Comparison of ENCODE assay signal across 11 mouse cellular contexts in the genomic region with DNA sequence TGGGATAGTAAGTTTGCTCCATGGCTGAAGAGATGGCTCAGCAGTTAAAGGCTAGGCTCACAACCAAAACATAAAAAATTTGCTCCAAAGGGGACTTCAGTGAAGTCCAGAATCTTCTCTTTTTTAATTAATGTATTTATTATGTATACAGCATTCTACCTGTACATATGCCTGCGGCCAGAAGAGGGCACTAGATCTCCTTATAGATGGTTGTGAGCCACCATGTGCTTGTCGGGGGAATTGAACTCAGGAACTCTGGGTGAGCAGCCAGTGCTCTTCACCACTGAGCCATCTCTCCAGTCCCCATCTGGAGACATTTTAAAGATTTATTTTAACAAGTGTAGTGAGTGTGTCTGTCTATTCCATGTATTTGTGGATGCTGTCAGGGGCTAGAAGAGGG. TPM values are rescaled to one million over a fixed set of nuclear protein-coding genes. Genes with fewer than 3 reads are reported as not detected.
DNase-seq lines count a peak whose midpoint lies in the region; ATAC-seq and TF ChIP-seq lines count a peak whose summit lies in the region.
"Had no signal": no experiment of that assay in that cellular context is flagged by ENCODE, and none has a peak within 500 bp of the region (broad histone marks: within the 10 kb centered on the region; RNA-seq: fewer than 3 reads in every experiment).

No protein-coding gene starts in this region.

- no peak overlapping the region for H3K4me3 ChIP-seq in lung, embryonic 14.5 days (ENCODE audit: low read depth, low read length)
- H3K4me3 ChIP-seq: midbrain, embryonic 12.5 days had no signal

- peak; percentile 66 for TF ChIP-seq CTCF in lung, embryonic 14.5 days (IDR thresholded peaks at IDR 0.05; ENCODE audit: low read depth)

- H3K27me3 ChIP-seq in lung, embryonic 14.5 days (ENCODE audit: insufficient read depth, low read length), result no peaks in the 10 kb centered on the region
- H3K27me3 ChIP-seq: midbrain, embryonic 12.5 days had no signal

- no peak overlapping the region for H3K4me2 ChIP-seq in lung, embryonic 14.5 days
- H3K4me2 ChIP-seq: midbrain, embryonic 12.5 days had no signal

- peak; percentile 54 to 66 for DNase-seq in cerebellum, postnatal 10 days
- no peak for DNase-seq in cerebellum, postnatal 4 days (ENCODE audit: low spot score in 2 of 2)
- peak; percentile 67 for DNase-seq in lung, embryonic 14.5 days
- DNase-seq in lung, postnatal 14 days, result no peak
- peak; percentile 51 for DNase-seq in MN1 (ENCODE audit: low spot score)
- peak; percentile 31 for DNase-seq in retina, embryonic 14.5 days (ENCODE audit: low spot score)
- no peak for DNase-seq in frontal cortex, postnatal 14 days (ENCODE audit: low spot score in 2 of 2)
- DNase-seq in spleen, adult 18-20 months, result no peak
- DNase-seq: right cerebral cortex, postnatal 25 days had no signal

- H3K36me3 ChIP-seq in lung, embryonic 14.5 days (ENCODE audit: insufficient read depth), result peaks cover 55% of the 10 kb centered on the region

- H3K27ac ChIP-seq in lung, embryonic 14.5 days (ENCODE audit: low read depth), result no peak overlapping the region
- H3K27ac ChIP-seq: midbrain, embryonic 12.5 days had no signal

- H3K9ac ChIP-seq in lung, embryonic 14.5 days, result no peak overlapping the region
- H3K9ac ChIP-seq: midbrain, embryonic 12.5 days had no signal

- 0 out of 2 replicates have a peak, but pooled peaks cover 4% of the 10 kb centered on the region for H3K4me1 ChIP-seq in lung, embryonic 14.5 days (ENCODE audit: insufficient read depth)
- H3K4me1 ChIP-seq: midbrain, embryonic 12.5 days had no signal

- ATAC-seq in lung, embryonic 14.5 days (ENCODE audit: insufficient read depth), result no peak
- ATAC-seq: inflammation-experienced regulatory T-cells, adult 6 months had no signal

- 64% methylated on average over 2 of the region's 2 CpGs for WGBS in lung, embryonic 14.5 days

- H3K9me3 ChIP-seq in lung, embryonic 14.5 days (ENCODE audit: low read depth, low read length), result no peaks in the 10 kb centered on the region
- H3K9me3 ChIP-seq: midbrain, embryonic 12.5 days had no signal

RNA-seq across cellular contexts. Expression of a gene that starts 6.0 kb away (rescaled TPM):
- polyA plus RNA-seq in lung, embryonic 14.5 days (2014; fragmentation: Nextera tagmentation; extraction: Ambion mirVana), result 1.8 and 1.9 TPM in 2 replicates

RNA-seq across cellular contexts. Expression of a gene that starts 18.5 kb away (rescaled TPM):
- 9.9 and 10.9 TPM in 2 replicates for polyA plus RNA-seq in lung, embryonic 14.5 days (2014; fragmentation: Nextera tagmentation; extraction: Ambion mirVana)

RNA-seq across cellular contexts. Expression of a gene that starts 19.4 kb away (rescaled TPM):
- 15.8 and 18.8 TPM in 2 replicates for polyA plus RNA-seq in lung, embryonic 14.5 days (2014; fragmentation: Nextera tagmentation; extraction: Ambion mirVana)

RNA-seq across cellular contexts. Expression of a gene that starts 41.0 kb away (rescaled TPM):
- polyA plus RNA-seq in lung, embryonic 14.5 days (2014; fragmentation: Nextera tagmentation; extraction: Ambion mirVana), result 108 and 115 TPM in 2 replicates

RNA-seq across cellular contexts. Expression of a gene that starts 41.0 kb away (rescaled TPM):
- 2.7 and 3.1 TPM in 2 replicates for polyA plus RNA-seq in lung, embryonic 14.5 days (2014; fragmentation: Nextera tagmentation; extraction: Ambion mirVana)

Comparison
In these comparisons a context has a peak if more than half of its experiments do, and no peak if none do; other contexts are left out.
1. DNase-seq: peak in cerebellum, postnatal 10 days (2 of 2), lung, embryonic 14.5 days (single experiment), MN1 (single experiment) and retina, embryonic 14.5 days (single experiment); none in cerebellum, postnatal 4 days (0 of 2), lung, postnatal 14 days (single experiment), frontal cortex, postnatal 14 days (0 of 2) and spleen, adult 18-20 months (0 of 2).